Mouse (Mus musculus): ENCODE measurements around the gene Tmem254b. TPM values are rescaled to one million over a fixed set of nuclear protein-coding genes. Genes with fewer than 3 reads are reported as not detected.
"Not testable (repeated sequence)": the region's sequence is repeated elsewhere in the genome, so short reads cannot be mapped to it uniquely, and the experiment has no call there.

Gene Tmem254b
- 11.3 and 16.9 TPM in 2 replicates for polyA plus RNA-seq (2016; fragmentation: Nextera tagmentation; extraction: Ambion mirVana)

- not testable (repeated sequence) for H3K36me3 ChIP-seq; H3K27me3 ChIP-seq (ENCODE audit: low read depth, poor library complexity, severe bottlenecking); DNase-seq (ENCODE audit: low spot score); H3K27ac ChIP-seq; H3K4me1 ChIP-seq; H3K4me3 ChIP-seq; H3K9me3 ChIP-seq (replicated peaks)
- no CpG with 5 or more reads among the region's 10 CpGs for WGBS
These were observed at the start of gene Tmem254b for GRCm38 (mm10) chr14:26206926-26207247. Gene Tmem254b (minus strand): TSS chr14:26207041.

DNA sequence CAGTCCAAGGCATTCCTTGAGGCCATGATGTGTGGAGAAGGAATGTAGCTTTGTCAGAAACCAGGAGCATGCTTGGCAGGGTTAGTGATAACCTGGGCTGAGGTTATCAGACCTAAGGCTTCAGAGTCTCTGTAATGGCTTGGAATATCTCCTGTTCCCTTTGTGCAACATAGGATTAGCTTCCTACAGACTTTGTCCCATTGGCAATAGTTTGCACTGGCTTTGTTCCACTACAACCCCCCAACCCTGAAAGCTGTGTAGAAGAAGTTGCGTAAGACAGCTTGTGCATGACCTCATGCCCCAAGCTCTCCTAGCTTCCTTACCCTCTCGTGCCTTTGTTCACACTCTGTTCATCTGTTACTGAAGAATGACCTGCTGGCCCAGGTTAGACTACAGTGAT lies 30.3 kb upstream of the Tmem254b start:
- not testable (repeated sequence) for H3K9me3 ChIP-seq (replicated peaks); H3K4me1 ChIP-seq; H3K36me3 ChIP-seq; H3K27ac ChIP-seq; H3K4me3 ChIP-seq; DNase-seq (ENCODE audit: low spot score); H3K27me3 ChIP-seq (ENCODE audit: low read depth, poor library complexity, severe bottlenecking)
- WGBS: no CpG with 5 or more reads among the region's 2 CpGs

- H3K4me3 ChIP-seq: not testable (repeated sequence)
These were observed 9.6 kb upstream of the Tmem254b start for GRCm38 (mm10) chr14:26216233-26217000.

DNA sequence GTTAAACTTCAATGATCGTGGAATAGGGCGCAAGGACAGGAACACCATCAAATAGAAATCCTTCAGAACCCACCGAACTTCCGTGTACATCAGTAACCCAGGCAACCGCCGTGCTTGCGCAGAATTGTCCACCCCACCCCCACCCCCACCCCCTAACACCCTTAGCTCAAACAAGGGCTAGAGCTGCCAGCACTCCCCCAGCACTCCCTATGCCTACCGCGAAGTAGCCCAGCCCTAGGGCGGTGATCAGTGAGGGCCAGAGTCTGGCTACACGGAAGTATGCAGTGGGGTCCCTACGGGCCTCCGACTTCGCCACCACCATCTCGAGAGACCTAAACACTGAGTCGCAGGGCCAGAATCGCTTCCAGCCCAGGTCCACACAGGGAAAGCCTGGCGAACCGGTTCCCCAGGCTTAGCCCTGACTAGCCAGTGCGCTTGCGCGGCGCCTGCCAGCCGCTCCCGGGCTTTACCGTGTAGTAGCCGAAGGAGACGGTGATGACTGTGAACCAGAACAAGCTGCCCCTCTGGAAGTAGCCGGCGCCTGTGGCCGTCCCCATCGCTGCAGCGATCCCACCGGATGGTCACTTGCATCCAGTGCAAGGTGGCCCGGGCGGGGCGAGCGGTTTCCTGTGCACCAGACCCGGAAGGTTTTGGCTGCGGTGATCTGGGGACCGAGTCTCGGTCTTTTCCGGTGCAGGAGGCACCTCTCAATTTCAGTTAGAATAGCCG lies 480 bp downstream of the Tmem254b start:
- not testable (repeated sequence) for H3K4me1 ChIP-seq; H3K4me3 ChIP-seq; H3K27ac ChIP-seq; H3K36me3 ChIP-seq; H3K27me3 ChIP-seq (ENCODE audit: low read depth, poor library complexity, severe bottlenecking); DNase-seq (ENCODE audit: low spot score); H3K9me3 ChIP-seq (replicated peaks)
- no CpG with 5 or more reads among the region's 44 CpGs for WGBS

More at GRCm38 (mm10) chr14:26216233-26217000, 9.6 kb upstream of the Tmem254b start:
- not testable (repeated sequence) for H3K36me3 ChIP-seq; H3K27ac ChIP-seq; DNase-seq (ENCODE audit: low spot score); H3K9me3 ChIP-seq (replicated peaks); H3K27me3 ChIP-seq (ENCODE audit: low read depth, poor library complexity, severe bottlenecking); H3K4me1 ChIP-seq
- WGBS: no CpG with 5 or more reads among the region's 5 CpGs

DNA sequence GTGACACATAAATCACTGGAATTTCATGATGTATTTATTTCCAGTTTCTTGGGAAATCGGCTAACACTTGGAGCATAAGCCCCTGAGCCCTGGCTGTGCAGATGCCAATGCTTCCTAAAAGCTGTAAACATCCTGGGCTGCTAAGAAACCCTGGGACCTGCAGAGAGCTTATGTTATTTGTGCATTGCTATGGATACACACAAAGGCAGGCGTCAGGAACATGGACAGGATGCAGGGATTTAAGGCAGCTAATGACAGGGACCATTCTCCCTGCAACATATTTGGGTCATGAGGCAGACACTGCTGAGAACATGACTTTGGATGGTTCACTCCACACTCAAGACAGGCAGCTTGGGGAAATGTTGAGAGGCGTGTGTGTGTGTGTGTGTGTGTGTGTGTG lies 9.0 kb downstream of the Tmem254b start:
- H3K9me3 ChIP-seq (replicated peaks); H3K36me3 ChIP-seq; H3K4me1 ChIP-seq; H3K27ac ChIP-seq; H3K27me3 ChIP-seq (ENCODE audit: low read depth, poor library complexity, severe bottlenecking); DNase-seq (ENCODE audit: low spot score); H3K4me3 ChIP-seq: not testable (repeated sequence)
- no CpG with 5 or more reads among the region's 3 CpGs for WGBS

GRCm38 (mm10) chr14:26188361-26188760 lies 18.5 kb downstream of the Tmem254b start:
- H3K4me1 ChIP-seq; H3K4me3 ChIP-seq; DNase-seq (ENCODE audit: low spot score); H3K9me3 ChIP-seq (replicated peaks); H3K27ac ChIP-seq; H3K27me3 ChIP-seq (ENCODE audit: low read depth, poor library complexity, severe bottlenecking); H3K36me3 ChIP-seq: not testable (repeated sequence)
- no CpG with 5 or more reads among the region's 8 CpGs for WGBS

GRCm38 (mm10) chr14:26186638-26187037 lies 20.2 kb downstream of the Tmem254b start:
- not testable (repeated sequence) for H3K36me3 ChIP-seq; H3K27me3 ChIP-seq (ENCODE audit: low read depth, poor library complexity, severe bottlenecking); H3K27ac ChIP-seq; H3K4me3 ChIP-seq; H3K9me3 ChIP-seq (replicated peaks); H3K4me1 ChIP-seq; DNase-seq (ENCODE audit: low spot score)
- no CpG with 5 or more reads among the region's 9 CpGs for WGBS

DNA sequence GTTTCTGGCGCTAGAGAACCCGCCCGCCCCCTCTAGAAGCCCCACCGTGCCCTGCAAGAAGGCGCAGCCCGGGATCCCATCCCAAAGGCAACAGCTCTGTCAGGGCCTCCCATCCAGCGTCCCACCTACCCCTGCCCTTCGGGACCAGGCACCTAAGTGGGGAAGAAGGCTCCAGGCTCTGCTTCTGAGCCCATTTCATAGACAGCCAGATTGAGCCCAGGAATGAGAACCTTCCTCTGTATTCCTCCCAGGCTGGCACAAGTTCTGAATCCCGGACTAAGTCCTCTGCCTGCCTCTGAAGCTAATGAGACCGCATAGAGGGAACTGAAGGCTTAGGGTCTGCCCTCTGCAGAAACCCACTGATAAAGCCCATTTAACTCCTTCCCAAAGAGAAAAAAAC lies 24.5 kb downstream of the Tmem254b start, which contains the start of gene Plac9b:
Gene Plac9b (minus strand): TSS at position 101 of the 400 bp plus-strand sequence.
- H3K27me3 ChIP-seq (ENCODE audit: low read depth, poor library complexity, severe bottlenecking); H3K36me3 ChIP-seq; H3K9me3 ChIP-seq (replicated peaks); H3K4me3 ChIP-seq; H3K27ac ChIP-seq; H3K4me1 ChIP-seq; DNase-seq (ENCODE audit: low spot score): not testable (repeated sequence)
- no CpG with 5 or more reads among the region's 10 CpGs for WGBS

- H3K4me1 ChIP-seq; H3K9me3 ChIP-seq (replicated peaks); H3K27me3 ChIP-seq (ENCODE audit: low read depth, poor library complexity, severe bottlenecking); DNase-seq (ENCODE audit: low spot score); H3K27ac ChIP-seq; H3K36me3 ChIP-seq; H3K4me3 ChIP-seq: not testable (repeated sequence)
- WGBS: no CpG with 5 or more reads among the region's 10 CpGs
These were observed 25.2 kb downstream of the Tmem254b start for GRCm38 (mm10) chr14:26181660-26182059.

DNA sequence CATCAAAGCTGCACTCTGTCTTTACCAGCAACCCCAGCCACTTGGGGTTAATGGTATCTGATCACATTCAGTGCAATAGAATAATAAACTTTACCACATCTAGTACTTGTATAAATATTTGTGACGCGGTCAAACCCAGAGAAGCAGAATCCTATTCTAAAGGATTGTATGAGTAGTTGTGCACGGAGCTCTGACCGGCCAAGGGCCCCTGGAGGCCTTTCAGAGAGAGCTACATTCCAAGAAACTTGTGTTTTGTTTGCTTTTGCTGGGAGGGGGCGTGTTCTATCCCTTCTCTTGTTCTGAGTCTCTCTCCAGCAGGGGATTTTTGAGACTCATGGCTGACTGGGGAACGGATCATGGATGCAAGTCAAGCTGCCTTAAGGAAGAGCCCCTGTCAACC lies 31.8 kb downstream of the Tmem254b start:
- H3K4me3 ChIP-seq; H3K4me1 ChIP-seq; H3K27ac ChIP-seq; H3K36me3 ChIP-seq; DNase-seq (ENCODE audit: low spot score); H3K27me3 ChIP-seq (ENCODE audit: low read depth, poor library complexity, severe bottlenecking); H3K9me3 ChIP-seq (replicated peaks): not testable (repeated sequence)
- WGBS: no CpG with 5 or more reads among the region's 6 CpGs

DNA sequence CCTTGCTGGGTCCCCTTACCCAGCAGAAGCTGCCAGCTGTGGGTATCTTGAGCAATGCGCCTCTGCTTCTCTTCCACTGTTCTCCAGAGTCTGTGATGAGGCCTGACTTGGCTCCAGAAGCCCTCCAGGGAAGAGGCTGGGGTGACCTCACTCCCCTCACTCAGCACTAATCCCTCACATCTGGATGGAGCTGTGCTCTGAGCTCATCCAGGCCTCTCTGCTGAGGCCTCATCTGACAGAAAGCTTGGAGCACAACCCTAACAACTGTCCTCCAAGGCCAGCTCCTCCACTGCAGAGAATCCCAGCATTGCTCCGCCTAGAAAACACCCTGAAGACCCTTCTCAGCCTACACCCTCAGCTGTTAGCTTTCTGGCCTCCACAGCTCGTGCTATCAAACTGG lies 32.9 kb downstream of the Tmem254b start:
- H3K27ac ChIP-seq; H3K27me3 ChIP-seq (ENCODE audit: low read depth, poor library complexity, severe bottlenecking): not testable (repeated sequence)
- no CpG with 5 or more reads among the region's 3 CpGs for WGBS

GRCm38 (mm10) chr14:26165266-26165665 lies 41.6 kb downstream of the Tmem254b start:
- not testable (repeated sequence) for H3K36me3 ChIP-seq; H3K9me3 ChIP-seq (replicated peaks); H3K27ac ChIP-seq; H3K4me1 ChIP-seq; DNase-seq (ENCODE audit: low spot score); H3K27me3 ChIP-seq (ENCODE audit: low read depth, poor library complexity, severe bottlenecking); H3K4me3 ChIP-seq
- no CpG with 5 or more reads among the region's 12 CpGs for WGBS

More for the DNA sequence above, 32.9 kb downstream of the Tmem254b start:
- not testable (repeated sequence) for DNase-seq (ENCODE audit: low spot score); H3K9me3 ChIP-seq (replicated peaks); H3K36me3 ChIP-seq; H3K4me1 ChIP-seq; H3K4me3 ChIP-seq

DNA sequence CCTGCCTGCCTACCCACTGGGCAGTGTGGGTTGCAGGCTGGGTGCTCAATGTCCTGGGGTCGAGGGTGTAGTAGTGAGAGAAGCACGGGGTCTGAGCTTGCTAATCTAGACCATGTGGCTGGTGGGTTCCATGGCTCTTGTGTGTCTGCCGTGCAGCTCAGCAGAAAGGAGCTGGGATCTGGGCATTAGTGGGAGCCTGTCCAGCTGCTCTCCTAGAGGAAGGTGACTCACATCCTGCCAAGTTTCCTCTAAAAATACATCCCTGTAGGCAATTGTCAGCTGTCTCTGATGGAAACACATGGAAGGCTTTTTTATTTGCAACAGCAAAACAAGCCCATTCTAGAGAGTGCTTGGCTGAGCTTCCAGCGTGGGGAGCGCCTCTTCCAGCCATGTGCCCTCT lies 44.4 kb downstream of the Tmem254b start:
- not testable (repeated sequence) for H3K36me3 ChIP-seq; H3K4me3 ChIP-seq; DNase-seq (ENCODE audit: low spot score); H3K27me3 ChIP-seq (ENCODE audit: low read depth, poor library complexity, severe bottlenecking); H3K4me1 ChIP-seq; H3K27ac ChIP-seq; H3K9me3 ChIP-seq (replicated peaks)
- WGBS: no CpG with 5 or more reads among the region's 5 CpGs
